Mouse (Mus musculus): ENCODE measurements around the gene Cyyr1.
"Not testable (repeated sequence)": the region's sequence is repeated elsewhere in the genome, so short reads cannot be mapped to it uniquely, and the experiment has no call there.

The Cyyr1 gene

GRCm38 (mm10) chr16:85553297-85553696, at the start of gene Cyyr1:
Gene Cyyr1, minus strand, starts transcription at chr16:85553397.
- not testable (repeated sequence) for DNase-seq

DNA sequence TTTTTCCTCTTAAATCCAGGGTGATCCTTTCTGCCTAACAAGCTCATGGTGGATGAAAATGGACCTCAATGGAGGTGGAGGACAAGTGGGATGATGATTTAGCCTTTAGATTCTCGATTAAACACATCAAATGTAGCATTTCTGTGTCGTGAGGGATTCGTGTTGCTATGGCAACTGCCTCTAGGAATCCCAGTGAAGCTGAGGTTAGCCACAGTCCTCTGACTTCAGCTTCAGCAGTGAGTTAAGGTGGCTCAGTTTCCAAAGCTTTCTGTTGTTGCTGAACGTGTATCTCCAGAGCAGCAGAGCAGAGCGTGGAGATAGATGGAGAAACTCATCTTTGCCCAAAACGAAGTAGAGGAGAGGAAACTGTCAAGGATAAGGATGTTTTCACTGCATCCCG, 35.6 kb upstream of the Cyyr1 start:
- DNase-seq, result no peak

DNA sequence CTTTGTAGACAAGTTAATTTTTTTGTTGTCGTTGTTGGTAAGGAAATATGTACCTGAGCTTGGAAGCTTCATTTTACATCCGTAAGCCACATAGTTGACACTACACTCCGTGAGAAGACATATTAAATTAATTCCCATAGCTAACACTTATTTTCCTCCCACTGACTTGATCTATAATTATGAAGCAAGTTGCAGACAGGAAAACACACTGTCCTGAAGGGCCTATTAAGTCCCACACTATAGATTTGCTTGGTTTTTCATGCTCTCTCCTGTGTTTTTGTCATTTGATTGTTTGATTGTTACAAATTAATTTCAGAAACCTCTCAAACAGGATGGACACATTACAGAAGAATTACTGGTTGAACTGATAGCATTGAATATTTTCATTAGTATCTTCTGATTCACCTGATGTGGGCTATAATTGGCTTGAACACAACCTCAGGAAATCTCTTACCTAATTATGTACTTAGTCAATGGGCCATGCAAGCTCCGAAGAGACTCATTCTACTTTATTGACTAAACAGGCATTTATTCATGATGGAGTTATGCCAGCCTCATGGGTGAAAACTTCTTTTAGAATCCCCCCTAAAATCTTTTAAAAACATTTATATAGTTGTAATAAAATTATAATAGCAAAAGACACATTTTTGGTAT, 34.5 kb upstream of the Cyyr1 start:
- DNase-seq, result no peak

DNA sequence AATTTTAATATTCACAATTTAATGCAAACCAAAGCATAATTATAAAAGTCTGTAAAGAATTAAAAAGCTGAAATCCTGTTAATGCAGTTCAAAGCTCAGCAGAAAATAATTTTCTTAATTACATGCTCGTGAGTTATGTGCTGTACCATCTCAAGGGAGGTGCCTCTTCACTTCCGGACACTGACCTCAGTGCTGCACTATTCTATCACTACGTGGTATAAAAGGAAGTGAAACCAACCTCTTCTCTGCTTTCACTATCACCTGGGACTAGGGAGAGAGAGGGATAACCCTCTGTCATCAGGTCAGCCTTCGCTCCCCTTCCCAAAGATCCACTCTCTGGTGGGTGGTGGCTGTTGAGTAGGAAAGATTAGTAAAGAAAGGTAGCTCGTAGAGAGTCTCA, 13.3 kb upstream of the Cyyr1 start:
- no peak for DNase-seq

- DNase-seq, result no peak
Observed at GRCm38 (mm10) chr16:85553838-85554237, 641 bp upstream of the Cyyr1 start.

GRCm38 (mm10) chr16:85551976-85552375, 1.2 kb downstream of the Cyyr1 start:
- not testable (repeated sequence) for DNase-seq

- DNase-seq, result no peak
Observed at GRCm38 (mm10) chr16:85549971-85550567, 3.1 kb downstream of the Cyyr1 start.

GRCm38 (mm10) chr16:85546519-85546918, 6.7 kb downstream of the Cyyr1 start:
- peak; percentile 54 for DNase-seq

DNA sequence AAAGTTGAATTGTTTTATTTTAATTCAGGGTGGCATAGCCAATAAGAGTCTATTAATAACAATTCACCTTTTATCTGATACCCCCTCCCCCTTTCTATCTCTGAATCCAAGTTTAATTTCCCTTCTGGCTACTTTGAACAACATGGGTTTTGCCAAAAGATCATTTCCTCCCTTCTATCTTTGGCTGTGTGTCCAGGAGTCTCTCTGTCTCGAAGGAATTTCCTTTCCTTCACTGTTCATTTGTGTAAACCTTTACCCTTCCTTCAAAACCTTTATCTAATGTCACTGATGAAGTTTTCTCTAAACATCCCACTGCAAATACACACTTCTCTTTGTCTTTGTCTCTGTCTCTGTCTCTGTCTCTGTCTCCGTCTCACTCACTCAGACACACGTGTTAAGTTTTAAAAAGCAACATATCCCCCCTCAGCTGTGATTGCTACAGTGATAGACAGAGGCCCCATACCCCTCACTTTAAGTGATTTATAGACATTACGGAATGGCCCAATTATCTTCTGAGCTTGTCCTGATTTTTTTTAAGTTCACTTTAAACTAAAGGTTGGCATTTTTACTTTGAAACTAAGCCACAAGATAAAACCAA, 11.4 kb downstream of the Cyyr1 start:
- peak; percentile 48 for DNase-seq

DNA sequence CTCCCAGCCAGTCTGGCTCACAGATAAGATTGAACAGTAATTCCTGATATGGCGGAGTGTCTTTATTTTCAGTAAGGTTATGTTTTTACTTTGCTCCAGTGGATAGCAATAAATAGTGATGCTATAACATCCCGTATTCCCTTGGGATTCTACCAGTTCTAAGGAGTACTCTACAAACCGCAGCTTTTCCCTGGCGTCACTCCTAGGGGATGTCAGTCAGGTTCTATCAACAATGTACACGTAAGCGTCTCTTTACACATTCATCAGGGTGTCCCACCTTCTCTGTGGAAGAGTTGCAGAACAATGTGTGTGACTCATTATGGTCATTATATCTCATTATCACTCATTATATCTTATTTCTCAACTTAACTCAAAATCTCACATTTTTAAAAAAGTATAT, 12.2 kb downstream of the Cyyr1 start:
- DNase-seq, result no peak

GRCm38 (mm10) chr16:85538367-85538766, 14.8 kb downstream of the Cyyr1 start:
- peak; percentile 25 for DNase-seq

DNA sequence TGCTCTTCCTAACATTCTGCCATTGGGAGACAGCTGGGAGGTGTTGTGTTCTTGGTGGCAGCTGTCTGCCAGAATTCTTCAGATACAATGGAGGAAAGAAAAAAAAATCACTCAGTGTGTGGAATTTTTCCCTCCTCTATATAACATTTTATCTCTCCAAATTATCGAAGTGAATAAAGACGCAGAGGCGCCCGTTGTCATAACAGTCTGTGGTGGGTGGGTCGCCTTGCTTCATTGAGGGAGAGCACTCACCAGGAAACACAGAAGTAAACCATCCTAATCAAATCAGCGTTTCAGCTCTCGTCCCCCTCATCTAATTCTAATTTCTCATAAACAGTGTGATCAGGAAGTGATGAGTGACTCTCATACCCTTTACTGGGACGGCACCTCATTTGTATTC, 17.1 kb downstream of the Cyyr1 start:
- DNase-seq, result no peak

DNA sequence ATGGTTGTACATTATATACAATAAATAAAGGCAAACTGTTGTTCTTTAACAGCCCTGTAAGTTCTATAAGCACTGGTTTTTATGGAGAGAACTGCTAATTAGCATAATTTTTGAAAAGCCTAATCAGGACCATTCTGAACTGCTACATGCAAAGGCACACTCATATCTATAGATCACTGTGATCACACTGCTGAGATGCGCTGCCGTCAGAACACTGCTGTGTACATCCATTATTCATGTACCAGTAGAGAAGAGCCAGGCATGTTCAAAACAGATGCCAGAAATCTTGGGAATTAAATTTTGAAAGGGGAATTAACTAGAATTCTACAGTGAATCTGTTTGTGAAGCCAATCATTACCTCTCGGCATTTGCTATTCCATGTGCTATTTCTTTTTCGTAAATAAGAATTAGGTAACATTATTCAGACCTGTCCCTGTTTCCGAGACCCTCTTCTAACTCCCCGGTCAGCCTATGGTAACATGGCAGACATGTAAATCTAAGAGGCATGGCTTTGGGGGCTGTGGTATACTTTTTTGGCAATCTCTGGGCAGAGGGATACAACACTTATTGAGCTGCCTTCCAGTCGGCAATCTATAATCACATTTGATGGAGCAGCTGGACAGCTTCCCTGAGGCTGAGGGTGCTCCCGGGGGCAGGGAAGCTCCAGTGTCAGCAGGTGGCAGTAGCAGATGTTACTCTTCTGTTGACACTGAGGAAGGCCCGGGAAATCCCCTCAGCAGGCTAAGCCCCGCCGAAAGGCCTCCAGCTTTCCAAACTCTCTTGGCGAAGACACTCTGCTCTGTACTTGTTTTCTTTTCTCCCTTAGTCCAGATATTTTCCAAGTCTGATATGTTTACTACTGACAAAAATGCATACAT, 25.2 kb downstream of the Cyyr1 start:
- no peak for DNase-seq

DNA sequence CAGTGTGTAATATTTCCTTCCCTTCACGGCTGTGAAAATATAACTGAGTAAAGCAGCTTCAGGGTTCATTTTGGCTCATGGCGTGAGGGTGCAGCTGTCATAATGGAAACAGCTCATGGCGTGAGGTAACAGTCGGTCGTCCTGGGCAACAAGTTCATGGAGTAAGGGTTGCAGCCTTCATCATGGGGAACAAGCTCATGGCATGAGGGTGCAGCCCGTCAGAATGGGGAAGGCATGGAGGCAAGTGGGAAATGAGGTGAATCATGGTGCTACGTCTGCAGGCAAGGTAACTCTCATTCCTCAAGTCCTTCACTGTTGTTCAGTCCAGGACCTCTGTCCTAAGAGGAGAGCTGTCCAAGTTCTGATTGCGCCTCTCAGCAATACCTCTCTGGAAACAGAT, 28.6 kb downstream of the Cyyr1 start:
- no peak for DNase-seq

DNA sequence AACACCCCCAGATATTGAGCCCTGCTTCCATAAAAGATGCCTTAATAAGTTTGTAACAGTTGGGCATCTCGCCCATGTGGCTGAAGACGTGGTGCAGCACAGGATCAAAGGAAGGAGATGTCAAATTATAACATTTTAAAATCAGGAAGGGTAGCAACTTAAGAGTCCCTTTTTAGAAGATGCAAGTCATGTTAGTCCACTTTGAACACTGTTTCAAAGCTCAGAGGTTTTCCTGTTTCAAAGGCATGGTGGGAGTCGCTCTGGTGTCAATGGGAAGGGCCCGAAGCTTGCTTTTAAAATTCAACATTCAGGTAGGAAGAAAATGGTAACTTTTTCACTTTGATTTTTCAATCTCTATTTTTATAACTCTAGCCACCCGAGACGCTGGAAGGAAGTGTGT, 45.9 kb downstream of the Cyyr1 start:
- DNase-seq, result no peak

DNA sequence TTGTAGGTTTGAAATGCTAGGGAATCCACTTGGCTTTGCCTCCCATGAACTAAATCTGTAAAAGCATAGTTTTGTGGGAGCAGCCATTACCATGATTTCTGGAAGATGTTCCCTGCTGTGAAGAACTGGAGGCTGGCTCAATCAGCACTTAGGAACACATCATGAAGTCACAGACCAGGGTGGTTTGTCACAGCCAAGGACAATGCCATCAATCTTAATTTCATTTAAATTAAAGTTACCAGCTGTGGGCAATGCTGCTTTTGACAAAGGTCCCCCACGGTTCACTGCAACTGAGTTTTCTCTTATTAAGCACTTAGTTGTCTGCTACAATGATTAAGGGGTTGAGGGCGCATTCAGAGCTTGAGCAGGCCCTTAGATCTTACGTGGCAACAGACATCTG, 48.1 kb downstream of the Cyyr1 start:
- no peak for DNase-seq

- DNase-seq, result no peak
Observed at GRCm38 (mm10) chr16:85503416-85503815, 49.8 kb downstream of the Cyyr1 start.

DNA sequence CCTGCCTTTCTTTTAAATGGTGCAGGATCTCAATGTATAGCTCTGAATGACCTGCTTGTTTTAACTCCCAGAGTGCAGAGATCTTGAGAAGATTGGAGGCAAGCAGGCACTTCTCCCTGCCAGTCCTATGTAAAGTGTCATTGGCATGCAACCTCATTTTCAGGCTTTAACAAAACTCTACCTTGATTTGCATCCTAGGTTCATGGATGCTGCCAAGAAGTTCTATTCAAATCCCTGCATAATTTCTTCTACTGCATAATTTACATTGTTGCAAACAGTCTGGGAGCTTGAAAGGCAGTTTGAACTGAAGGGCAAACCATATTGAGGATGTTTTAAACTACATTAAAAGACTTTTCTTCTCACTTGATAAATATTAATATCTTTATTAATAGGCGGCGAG, 57.4 kb downstream of the Cyyr1 start:
- DNase-seq, result no peak

DNA sequence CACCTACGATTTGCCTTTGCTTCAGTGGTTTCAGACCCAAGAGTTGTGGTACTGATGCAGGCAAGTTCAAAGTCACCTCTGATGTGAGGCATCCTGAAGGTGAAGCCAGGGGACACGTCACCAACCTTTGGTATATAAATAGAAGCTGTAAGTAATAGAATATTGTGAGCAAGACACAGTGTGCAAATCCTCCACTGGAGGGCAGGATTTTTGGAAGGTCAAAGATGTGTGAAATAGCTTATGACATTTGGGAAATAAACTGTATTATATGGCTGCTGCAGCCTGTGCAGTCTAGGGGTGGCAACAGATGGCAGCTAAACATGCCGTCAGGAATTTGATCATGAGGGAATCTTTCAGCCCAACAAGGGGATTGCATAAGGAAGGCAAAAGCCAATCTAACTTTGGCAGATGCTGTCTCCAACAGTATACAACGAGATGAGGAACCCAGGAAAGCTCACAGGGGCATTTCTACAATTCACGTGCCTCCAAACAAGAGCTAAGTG, 65.0 kb downstream of the Cyyr1 start:
- no peak for DNase-seq

- DNase-seq, result no peak
Observed at GRCm38 (mm10) chr16:85487266-85487665, 65.9 kb downstream of the Cyyr1 start.

- no peak for DNase-seq
Observed at GRCm38 (mm10) chr16:85484557-85484956, 68.6 kb downstream of the Cyyr1 start.

GRCm38 (mm10) chr16:85474552-85475071, 78.6 kb downstream of the Cyyr1 start:
- DNase-seq, result no peak

- DNase-seq, result no peak
Observed at GRCm38 (mm10) chr16:85470057-85470456, 83.1 kb downstream of the Cyyr1 start.
